Mouse (Mus musculus) activated CD4-positive, CD25-positive, alpha-beta regulatory T cell, adult 4 months (primary cell): ENCODE data around the gene Fbln7. TPM values are rescaled to one million over a fixed set of nuclear protein-coding genes. Genes with fewer than 3 reads are reported as not detected.

Source experiments
- ATAC-seq: one replicate; pipeline ENCODE4 v1.8.0; 2017
- polyA plus RNA-seq, 2 experiments: library from polyadenylated mRNA; unstranded; fragments of 100-300 nt; shearing (Covaris generic); gene quantifications; one replicate each; pipeline ENCODE4 v1.2.1; 2017

Gene Fbln7
- not detected for polyA plus RNA-seq

GRCm38 (mm10) chr2:128862636-128863035 is at the start of gene Fbln7:
Fbln7 (plus strand) TSS chr2:128862981.
- ATAC-seq: no peak

GRCm38 (mm10) chr2:128816311-128816710 is 46.5 kb upstream of the Fbln7 start:
- ATAC-seq: no peak

- no peak for ATAC-seq
These were observed 45.9 kb upstream of the Fbln7 start for GRCm38 (mm10) chr2:128816916-128817315.

GRCm38 (mm10) chr2:128817387-128817785 is 45.4 kb upstream of the Fbln7 start:
- peak; percentile 46 for ATAC-seq

- peak; percentile 88 for ATAC-seq
These were observed 44.7 kb upstream of the Fbln7 start, which contains the start of gene Tmem87b for GRCm38 (mm10) chr2:128817786-128818681. Tmem87b (plus strand) TSS chr2:128818118.

GRCm38 (mm10) chr2:128818956-128819643 is 43.7 kb upstream of the Fbln7 start:
- ATAC-seq: no peak

- no peak for ATAC-seq
These were observed 42.1 kb upstream of the Fbln7 start for GRCm38 (mm10) chr2:128820631-128821030.

- ATAC-seq: no peak
These were observed 38.9 kb upstream of the Fbln7 start for GRCm38 (mm10) chr2:128823893-128824292.

- ATAC-seq: no peak
These were observed 35.0 kb upstream of the Fbln7 start for GRCm38 (mm10) chr2:128827787-128828186.

- ATAC-seq: no peak
These were observed 30.2 kb upstream of the Fbln7 start for GRCm38 (mm10) chr2:128832611-128833010.

- ATAC-seq: no peak
These were observed 29.7 kb upstream of the Fbln7 start for GRCm38 (mm10) chr2:128833035-128833434.

GRCm38 (mm10) chr2:128833435-128833834 is 29.3 kb upstream of the Fbln7 start:
- no peak for ATAC-seq

- ATAC-seq: no peak
These were observed 25.2 kb upstream of the Fbln7 start for GRCm38 (mm10) chr2:128837531-128837930.

- no peak for ATAC-seq
These were observed 24.2 kb upstream of the Fbln7 start for GRCm38 (mm10) chr2:128838611-128839010.

GRCm38 (mm10) chr2:128839501-128839900 is 23.3 kb upstream of the Fbln7 start:
- ATAC-seq: no peak

GRCm38 (mm10) chr2:128842437-128842836 is 20.3 kb upstream of the Fbln7 start:
- no peak for ATAC-seq

GRCm38 (mm10) chr2:128850036-128850435 is 12.7 kb upstream of the Fbln7 start:
- no peak for ATAC-seq

- no peak for ATAC-seq
These were observed 6.1 kb upstream of the Fbln7 start for GRCm38 (mm10) chr2:128856673-128857072.

- no peak for ATAC-seq
These were observed 3.8 kb upstream of the Fbln7 start for GRCm38 (mm10) chr2:128858962-128859361.

GRCm38 (mm10) chr2:128859861-128860260 is 2.9 kb upstream of the Fbln7 start:
- no peak for ATAC-seq

GRCm38 (mm10) chr2:128863777-128864331 is 1.1 kb downstream of the Fbln7 start:
- ATAC-seq: no peak

GRCm38 (mm10) chr2:128865061-128865460 is 2.3 kb downstream of the Fbln7 start:
- ATAC-seq: no peak

GRCm38 (mm10) chr2:128871656-128872055 is 8.9 kb downstream of the Fbln7 start:
- no peak for ATAC-seq
